ENCODE assay signal across 26 mouse cellular contexts in genomic region chr13:50092537-50092936, GRCm38 (mm10).
DNase-seq lines count a peak whose midpoint lies in the region; ATAC-seq and TF ChIP-seq lines count a peak whose summit lies in the region.
"Had no signal": no experiment of that assay in that cellular context is flagged by ENCODE, and none has a peak within 500 bp of the region (broad histone marks: within the 10 kb centered on the region; RNA-seq: fewer than 3 reads in every experiment).

No protein-coding gene starts in this region.

- no peaks in the 10 kb centered on the region for H3K9me3 ChIP-seq in megakaryocyte, embryonic 14.5 days
- H3K9me3 ChIP-seq: embryonic facial prominence, embryonic 13.5 days; embryonic facial prominence, embryonic 15.5 days; forebrain, embryonic 10.5 days; forebrain, embryonic 12.5 days; G1E had no signal

- intact Hi-C loops in heart, postnatal 14 days (cut with DNase I) = no loop called here

- POLR2A ChIA-PET in Patski (lab: Charles Lee) = no interaction called here

- DNase-seq in heart, adult 11 months = peak; percentile 77
- no peak for DNase-seq in heart, postnatal 14 days
- DNase-seq in Patski (ENCODE audit: low read depth, low spot score) = no peak
- no peak for DNase-seq in thymus, postnatal 25 days
- DNase-seq: adrenal gland, adult 2 months; adrenal gland, postnatal 10 days; adrenal gland, postnatal 25 days; B cell, adult 2 months; cerebellum, adult 11 months; cerebellum, adult 18-20 months; cerebellum, adult 8-10 months; cerebellum, adult 9-11 months; cerebellum, postnatal 14 days; cerebellum, postnatal 36 days; embryo, embryonic 11 days had no signal

- no peaks in the 10 kb centered on the region for H3K4me1 ChIP-seq in megakaryocyte, embryonic 14.5 days
- H3K4me1 ChIP-seq: embryonic facial prominence, embryonic 13.5 days; embryonic facial prominence, embryonic 15.5 days; forebrain, embryonic 10.5 days; forebrain, embryonic 12.5 days had no signal

- H3K4me3 ChIP-seq in megakaryocyte, embryonic 14.5 days (replicated peaks) = peak overlapping the region; percentile 7
- H3K4me3 ChIP-seq: embryonic facial prominence, embryonic 13.5 days; embryonic facial prominence, embryonic 15.5 days; erythroblast, embryonic 14.5 days; forebrain, embryonic 10.5 days; forebrain, embryonic 12.5 days had no signal

- in situ Hi-C loops in Patski (cut with MboI; ENCODE audit: low pct_unique_long_range_greater_than_20kb) = loop anchor here (10.0 kb wide), 1 partner anchor 612 kb away; no protein-coding TSS in a partner anchor

- H3K27me3 ChIP-seq in Patski = no peaks in the 10 kb centered on the region
- H3K27me3 ChIP-seq in megakaryocyte, embryonic 14.5 days (replicated peaks) = no peaks in the 10 kb centered on the region
- H3K27me3 ChIP-seq: CH12.LX; embryonic facial prominence, embryonic 13.5 days; embryonic facial prominence, embryonic 15.5 days; forebrain, embryonic 12.5 days had no signal

- ATAC-seq in Patski = peak; percentile 31
- ATAC-seq: CD4-positive, CD25-positive, alpha-beta regulatory T cell, adult 4 months; forebrain, embryonic 14.5 days; forebrain, embryonic 16.5 days had no signal

- no peak for TF ChIP-seq CTCF in Patski (IDR thresholded peaks at IDR 0.05)

- CTCF ChIA-PET in Patski (lab: Charles Lee) = no interaction called here

- no peaks in the 10 kb centered on the region for H3K36me3 ChIP-seq in megakaryocyte, embryonic 14.5 days (replicated peaks; ENCODE audit: low read length)
- H3K36me3 ChIP-seq: embryonic facial prominence, embryonic 13.5 days; embryonic facial prominence, embryonic 15.5 days; forebrain, embryonic 10.5 days; forebrain, embryonic 12.5 days; G1E had no signal
